Comparison of ENCODE assay signal across 9 mouse cellular contexts in the genomic region with DNA sequence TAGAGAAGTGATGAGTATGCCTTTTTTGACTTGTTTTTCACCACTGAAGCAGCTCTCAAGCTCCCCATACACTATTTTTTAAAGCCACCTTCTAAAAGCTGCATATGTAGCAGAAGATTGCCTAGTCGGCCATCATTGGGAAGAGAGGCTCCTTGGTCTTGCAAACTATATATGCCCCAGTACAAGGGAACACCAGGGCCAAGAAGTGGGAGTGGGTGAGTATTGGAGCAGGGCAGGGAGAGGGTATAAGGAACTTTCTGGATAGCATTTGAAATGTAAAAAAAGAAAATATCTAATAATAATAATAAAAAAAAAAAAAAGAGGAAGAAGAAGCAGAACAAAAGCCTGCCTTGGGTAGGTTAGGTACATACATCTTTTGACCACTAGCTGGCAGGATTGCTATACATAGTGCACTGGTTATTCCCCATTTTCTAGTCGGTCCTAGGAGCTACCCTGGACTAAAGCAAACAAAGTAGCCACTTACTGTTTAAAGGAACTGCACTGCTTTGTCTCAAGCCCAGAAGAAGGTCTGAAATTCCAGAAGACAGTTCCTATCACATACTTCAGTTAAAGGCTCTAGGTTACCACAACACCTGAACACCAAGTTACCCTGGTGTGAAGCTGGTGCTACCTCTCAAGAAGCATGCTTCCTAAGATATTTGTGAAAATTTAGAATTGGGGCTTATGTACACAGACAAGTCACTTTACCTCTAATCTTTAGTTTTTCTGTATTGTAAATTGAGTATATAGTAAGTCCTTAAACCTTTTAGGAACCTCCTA.
DNase-seq lines count a peak whose midpoint lies in the region; ATAC-seq and TF ChIP-seq lines count a peak whose summit lies in the region.
"Had no signal": no experiment of that assay in that cellular context is flagged by ENCODE, and none has a peak within 500 bp of the region (broad histone marks: within the 10 kb centered on the region; RNA-seq: fewer than 3 reads in every experiment).

No protein-coding gene starts in this region.

- no peaks in the 10 kb centered on the region for H3K36me3 ChIP-seq in hindbrain, embryonic 11.5 days (ENCODE audit: control insufficient read depth, insufficient read depth, low read length)
- no peaks in the 10 kb centered on the region for H3K36me3 ChIP-seq in hindbrain, embryonic 13.5 days
- H3K36me3 ChIP-seq in embryonic facial prominence, embryonic 14.5 days (ENCODE audit: control insufficient read depth, insufficient read depth, low read length): no peaks in the 10 kb centered on the region
- no peaks in the 10 kb centered on the region for H3K36me3 ChIP-seq in kidney, embryonic 15.5 days
- H3K36me3 ChIP-seq in myocyte (ENCODE audit: control insufficient read depth, insufficient read depth): no peaks in the 10 kb centered on the region
- H3K36me3 ChIP-seq: embryonic facial prominence, embryonic 13.5 days had no signal

- TF ChIP-seq CTCF in cerebellum, adult 2 months (IDR thresholded peaks at IDR 0.05; ENCODE audit: borderline replicate concordance, insufficient read depth, low read depth, low read length): no peak

- H3K9ac ChIP-seq in hindbrain, embryonic 11.5 days (ENCODE audit: low read depth, low read length): no peak overlapping the region
- no peak overlapping the region for H3K9ac ChIP-seq in hindbrain, embryonic 13.5 days
- no peak overlapping the region for H3K9ac ChIP-seq in embryonic facial prominence, embryonic 14.5 days (ENCODE audit: low read depth, low read length)
- no peak overlapping the region for H3K9ac ChIP-seq in kidney, embryonic 15.5 days
- H3K9ac ChIP-seq: embryonic facial prominence, embryonic 13.5 days had no signal

- peak; percentile 34 for DNase-seq in hindbrain, embryonic 11.5 days (ENCODE audit: low spot score)
- DNase-seq in ES-CJ7 (ENCODE audit: low read depth, low spot score): peak; percentile 61
- peak; percentile 63 for DNase-seq in embryonic facial prominence, embryonic 14.5 days (ENCODE audit: low spot score)
- no peak for DNase-seq in cerebellum, adult 2 months
- no peak for DNase-seq in thymus, postnatal 14 days

- H3K4me1 ChIP-seq in hindbrain, embryonic 11.5 days (replicated peaks; ENCODE audit: control insufficient read depth, insufficient read depth, low read length): no peaks in the 10 kb centered on the region
- H3K4me1 ChIP-seq in hindbrain, embryonic 13.5 days (replicated peaks): no peaks in the 10 kb centered on the region
- no peaks in the 10 kb centered on the region for H3K4me1 ChIP-seq in embryonic facial prominence, embryonic 14.5 days (ENCODE audit: control insufficient read depth, insufficient read depth, low read length)
- H3K4me1 ChIP-seq in kidney, embryonic 15.5 days: no peaks in the 10 kb centered on the region
- H3K4me1 ChIP-seq in cerebellum, adult 2 months (ENCODE audit: control insufficient read depth, insufficient read depth, low read length): no peaks in the 10 kb centered on the region
- H3K4me1 ChIP-seq: embryonic facial prominence, embryonic 13.5 days had no signal

- H3K27ac ChIP-seq in hindbrain, embryonic 11.5 days (ENCODE audit: low read depth, low read length): no peak overlapping the region
- no peak overlapping the region for H3K27ac ChIP-seq in hindbrain, embryonic 13.5 days
- no peak overlapping the region for H3K27ac ChIP-seq in embryonic facial prominence, embryonic 14.5 days (replicated peaks; ENCODE audit: low read depth, low read length)
- no peak overlapping the region for H3K27ac ChIP-seq in kidney, embryonic 15.5 days
- H3K27ac ChIP-seq in cerebellum, adult 2 months (ENCODE audit: insufficient read depth, low read length): no peak overlapping the region
- H3K27ac ChIP-seq: embryonic facial prominence, embryonic 13.5 days had no signal

- 31% methylated on average over 2 of the region's 2 CpGs for WGBS in hindbrain, embryonic 11.5 days
- 34% methylated on average over 2 of the region's 2 CpGs for WGBS in hindbrain, embryonic 13.5 days
- 39% methylated on average over 2 of the region's 2 CpGs for WGBS in embryonic facial prominence, embryonic 14.5 days
- 23% methylated on average over 2 of the region's 2 CpGs for WGBS in kidney, embryonic 15.5 days
- 28% methylated on average over 2 of the region's 2 CpGs for WGBS in cerebellum, adult 2 months

- H3K79me2 ChIP-seq in myocyte (ENCODE audit: control insufficient read depth, insufficient read depth): no peaks in the 10 kb centered on the region

- H3K4me2 ChIP-seq in hindbrain, embryonic 11.5 days (replicated peaks; ENCODE audit: low read depth, low read length): no peak overlapping the region
- no peak overlapping the region for H3K4me2 ChIP-seq in hindbrain, embryonic 13.5 days
- H3K4me2 ChIP-seq in embryonic facial prominence, embryonic 14.5 days (ENCODE audit: low read depth, low read length): no peak overlapping the region
- no peak overlapping the region for H3K4me2 ChIP-seq in kidney, embryonic 15.5 days
- H3K4me2 ChIP-seq in myocyte (ENCODE audit: low read depth): peak overlapping the region; percentile 19
- H3K4me2 ChIP-seq: embryonic facial prominence, embryonic 13.5 days had no signal

- no peak for TF ChIP-seq POLR2A in myocyte (IDR thresholded peaks at IDR 0.05; ENCODE audit: insufficient read length, low read depth)
- no peak for TF ChIP-seq POLR2A in cerebellum, adult 2 months (IDR thresholded peaks at IDR 0.05; ENCODE audit: borderline replicate concordance, insufficient read depth, low read length)

- H3K27me3 ChIP-seq in hindbrain, embryonic 11.5 days (ENCODE audit: control insufficient read depth, insufficient read depth, low read length): no peaks in the 10 kb centered on the region
- H3K27me3 ChIP-seq in hindbrain, embryonic 13.5 days: no peaks in the 10 kb centered on the region
- no peaks in the 10 kb centered on the region for H3K27me3 ChIP-seq in embryonic facial prominence, embryonic 14.5 days (replicated peaks; ENCODE audit: control insufficient read depth, insufficient read depth, low read length)
- no peaks in the 10 kb centered on the region for H3K27me3 ChIP-seq in kidney, embryonic 15.5 days
- no peaks in the 10 kb centered on the region for H3K27me3 ChIP-seq in myocyte (ENCODE audit: control insufficient read depth, insufficient read depth, insufficient read length)
- H3K27me3 ChIP-seq in cerebellum, adult 2 months (ENCODE audit: control insufficient read depth, insufficient read depth, low read length): no peaks in the 10 kb centered on the region
- H3K27me3 ChIP-seq: embryonic facial prominence, embryonic 13.5 days had no signal

- H3ac ChIP-seq in myocyte (ENCODE audit: control insufficient read depth, insufficient read length): no peak overlapping the region

- ATAC-seq in hindbrain, embryonic 11.5 days (ENCODE audit: low FRiP score): peak; percentile 83
- no peak for ATAC-seq in hindbrain, embryonic 13.5 days (ENCODE audit: low FRiP score)
- ATAC-seq in embryonic facial prominence, embryonic 14.5 days (ENCODE audit: low read depth): peak; percentile 82
- peak; percentile 78 for ATAC-seq in kidney, embryonic 15.5 days (replicated peaks; ENCODE audit: low FRiP score)

- H3K4me3 ChIP-seq in hindbrain, embryonic 11.5 days (ENCODE audit: low read depth, low read length): no peak overlapping the region
- no peak overlapping the region for H3K4me3 ChIP-seq in hindbrain, embryonic 13.5 days
- H3K4me3 ChIP-seq in embryonic facial prominence, embryonic 14.5 days (ENCODE audit: low read depth, low read length): no peak overlapping the region
- no peak overlapping the region for H3K4me3 ChIP-seq in kidney, embryonic 15.5 days (replicated peaks)
- no peak overlapping the region for H3K4me3 ChIP-seq in myocyte
- H3K4me3 ChIP-seq in cerebellum, adult 2 months (replicated peaks; ENCODE audit: insufficient read depth, low read depth, low read length): no peak overlapping the region
- H3K4me3 ChIP-seq: embryonic facial prominence, embryonic 13.5 days had no signal

- no peaks in the 10 kb centered on the region for H3K9me3 ChIP-seq in hindbrain, embryonic 11.5 days (ENCODE audit: control insufficient read depth, low read length)
- no peaks in the 10 kb centered on the region for H3K9me3 ChIP-seq in hindbrain, embryonic 13.5 days
- no peaks in the 10 kb centered on the region for H3K9me3 ChIP-seq in embryonic facial prominence, embryonic 14.5 days (ENCODE audit: control insufficient read depth, low read length)
- H3K9me3 ChIP-seq in kidney, embryonic 15.5 days (replicated peaks): no peaks in the 10 kb centered on the region
- H3K9me3 ChIP-seq: embryonic facial prominence, embryonic 13.5 days had no signal

TF ChIP-seq in myocyte, 11 proteins besides CTCF, POLR2A, EP300 and RAD21:
- TF ChIP-seq E2F4 (IDR thresholded peaks at IDR 0.05; ENCODE audit: insufficient read depth) (no peak), MYOG (IDR thresholded peaks at IDR 0.05; ENCODE audit: control insufficient read depth in 1 of 3, insufficient read depth in 1 of 3, insufficient read length in 2 of 3, low read depth in 2 of 3) (no peak), TCF3 (IDR thresholded peaks at IDR 0.05; ENCODE audit: insufficient read length, low read depth) (no peak), REST (IDR thresholded peaks at IDR 0.05; ENCODE audit: insufficient read depth, insufficient read length) (no peak), USF1 (IDR thresholded peaks at IDR 0.05; ENCODE audit: low read depth) (no peak), SRF (IDR thresholded peaks at IDR 0.05; ENCODE audit: control insufficient read depth, insufficient read length, low read depth) (no peak), TCF12 (IDR thresholded peaks at IDR 0.05; ENCODE audit: insufficient read depth, poor library complexity, severe bottlenecking) (no peak), MAX (IDR thresholded peaks at IDR 0.05; ENCODE audit: low read depth) (no peak), CEBPB (IDR thresholded peaks at IDR 0.05; ENCODE audit: insufficient read depth, poor library complexity, severe bottlenecking) (no peak), MYOD1 (IDR thresholded peaks at IDR 0.05; ENCODE audit: control insufficient read depth in 1 of 3, insufficient read length in 2 of 3, low read depth in 2 of 3) (no peak), POLR2AphosphoS2 (IDR thresholded peaks at IDR 0.05; ENCODE audit: insufficient read length, low read depth) (no peak)

Comparison
In these comparisons a context has a peak if more than half of its experiments do, and no peak if none do; other contexts are left out.
1. DNase-seq: peak in hindbrain, embryonic 11.5 days (single experiment), ES-CJ7 (single experiment) and embryonic facial prominence, embryonic 14.5 days (single experiment); none in cerebellum, adult 2 months (0 of 2) and thymus, postnatal 14 days (single experiment).